Comparison of ENCODE assay signal across 12 mouse cellular contexts in genomic region chr13:104038358-104038757, GRCm38 (mm10).
DNase-seq lines count a peak whose midpoint lies in the region; ATAC-seq and TF ChIP-seq lines count a peak whose summit lies in the region.
"Had no signal": no experiment of that assay in that cellular context is flagged by ENCODE, and none has a peak within 500 bp of the region (broad histone marks: within the 10 kb centered on the region; RNA-seq: fewer than 3 reads in every experiment).

No protein-coding gene starts in this region.

- H3K4me1 ChIP-seq in liver, embryonic 12.5 days: peaks cover 59% of the 10 kb centered on the region
- H3K4me1 ChIP-seq in embryonic facial prominence, embryonic 13.5 days: peaks cover 61% of the 10 kb centered on the region
- H3K4me1 ChIP-seq in lung, postnatal 0 days (ENCODE audit: insufficient read depth, low read depth, low read length): peaks cover 26% of the 10 kb centered on the region; the same call in 1 of the 2 replicates

- no peak for TF ChIP-seq CTCF in lung, postnatal 0 days (IDR thresholded peaks at IDR 0.05)

- no peak overlapping the region for H3K4me3 ChIP-seq in liver, embryonic 12.5 days
- H3K4me3 ChIP-seq in embryonic facial prominence, embryonic 13.5 days: no peak overlapping the region
- no peak overlapping the region for H3K4me3 ChIP-seq in lung, postnatal 0 days (ENCODE audit: low read depth, low read length)

- DNase-seq in liver: no peak
- DNase-seq in lung, postnatal 0 days (ENCODE audit: low spot score): no peak
- DNase-seq in right cerebral cortex, postnatal 10 days (ENCODE audit: low spot score in 2 of 2): no peak
- no peak for DNase-seq in right cerebral cortex, postnatal 14 days
- no peak for DNase-seq in adrenal gland, adult 2 months
- DNase-seq: adrenal gland, postnatal 10 days; gastrocnemius, postnatal 14 days; spleen, adult 18-20 months had no signal

- no peaks in the 10 kb centered on the region for H3K27me3 ChIP-seq in liver, embryonic 12.5 days (replicated peaks)
- no peaks in the 10 kb centered on the region for H3K27me3 ChIP-seq in embryonic facial prominence, embryonic 13.5 days
- no peaks in the 10 kb centered on the region for H3K27me3 ChIP-seq in lung, postnatal 0 days (replicated peaks; ENCODE audit: insufficient read depth, low read length)

- 67% methylated on average over 7 of the region's 7 CpGs for WGBS in liver, embryonic 12.5 days (ENCODE audit: insufficient replicate concordance)
- WGBS in embryonic facial prominence, embryonic 13.5 days: 53% methylated on average over 7 of the region's 7 CpGs
- WGBS in lung, postnatal 0 days: 39% methylated on average over 7 of the region's 7 CpGs

- no peak overlapping the region for H3K4me2 ChIP-seq in liver, embryonic 12.5 days
- H3K4me2 ChIP-seq in embryonic facial prominence, embryonic 13.5 days: no peak overlapping the region
- peak overlapping the region; percentile 2; the same call in 1 of the 2 replicates for H3K4me2 ChIP-seq in lung, postnatal 0 days (replicated peaks; ENCODE audit: low read depth, low read length)

- 0 out of 2 replicates have a peak overlapping the region, but pooled peaks have one; percentile 28 for H3K27ac ChIP-seq in liver, embryonic 12.5 days
- peak overlapping the region; percentile 74 for H3K27ac ChIP-seq in embryonic facial prominence, embryonic 13.5 days
- peak overlapping the region; percentile 78 for H3K27ac ChIP-seq in lung, postnatal 0 days (ENCODE audit: low read length)

- H3K9ac ChIP-seq in liver, embryonic 12.5 days: no peak overlapping the region
- H3K9ac ChIP-seq in embryonic facial prominence, embryonic 13.5 days: no peak overlapping the region
- no peak overlapping the region for H3K9ac ChIP-seq in lung, postnatal 0 days (replicated peaks; ENCODE audit: low read depth)

- no peaks in the 10 kb centered on the region for H3K9me3 ChIP-seq in liver, embryonic 12.5 days (replicated peaks)
- no peaks in the 10 kb centered on the region for H3K9me3 ChIP-seq in embryonic facial prominence, embryonic 13.5 days
- H3K9me3 ChIP-seq in lung, postnatal 0 days (ENCODE audit: low read length): no peaks in the 10 kb centered on the region
- H3K9me3 ChIP-seq: G1E had no signal

- H3K36me3 ChIP-seq in liver, embryonic 12.5 days: no peaks in the 10 kb centered on the region
- H3K36me3 ChIP-seq in embryonic facial prominence, embryonic 13.5 days: no peaks in the 10 kb centered on the region
- H3K36me3 ChIP-seq in lung, postnatal 0 days (ENCODE audit: insufficient read depth, low read length): no peaks in the 10 kb centered on the region

- TF ChIP-seq EP300 in lung, postnatal 0 days (IDR thresholded peaks at IDR 0.05): no peak

- ATAC-seq in liver, embryonic 12.5 days: no peak
- ATAC-seq in embryonic facial prominence, embryonic 13.5 days (ENCODE audit: insufficient number of reproducible peaks, insufficient read depth, low FRiP score, low TSS enrichment, low read depth): no peak
- peak; percentile 8; the same call in 1 of the 2 replicates for ATAC-seq in granulocyte monocyte progenitor cell, adult 5-6 weeks (replicated peaks; ENCODE audit: poor library complexity, severe bottlenecking)
- ATAC-seq in lung, postnatal 0 days: no peak

Comparison
In these comparisons a context has a peak if more than half of its experiments do, and no peak if none do; other contexts are left out.
1. H3K27ac ChIP-seq: peak in every context shown above with its lines; median percentile 78 in lung, postnatal 0 days; 74 in embryonic facial prominence, embryonic 13.5 days; 28 in liver, embryonic 12.5 days.